Mouse (Mus musculus) regulatory T cell (primary cell): Measurements from ENCODE around the gene Atad5.
"Not testable (repeated sequence)": the region's sequence is repeated elsewhere in the genome, so short reads cannot be mapped to it uniquely, and the experiment has no call there.

Source experiments
- in situ Hi-C: fragments of 300-600 bp; cut with MboI, MseI; formaldehyde crosslinking; loops from one replicate; pipeline ENCODE4 v1.15.1; 2025; ENCODE audit warnings: high pct_unique_total_duplicates

The Atad5 gene

DNA sequence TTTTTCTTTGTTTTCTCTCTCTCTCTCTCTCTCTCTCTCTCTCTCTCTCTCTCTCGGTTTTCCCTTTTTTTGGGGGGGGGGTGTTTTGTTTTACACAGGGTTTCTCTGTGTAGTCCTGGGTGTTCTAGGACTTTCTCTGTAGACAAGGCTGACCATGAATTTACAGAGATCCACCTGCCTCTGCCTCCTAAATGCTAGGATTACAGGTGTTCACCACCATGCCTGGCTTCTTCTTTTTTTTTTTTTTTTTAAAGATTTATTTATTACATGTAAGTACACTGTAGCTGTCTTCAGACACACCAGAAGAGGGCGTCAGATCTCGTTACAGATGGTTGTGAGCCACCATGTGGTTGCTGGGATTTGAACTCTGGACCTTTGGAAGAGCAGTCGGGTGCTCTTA is 59.8 kb downstream of the Atad5 start:
- in situ Hi-C loops = not testable (repeated sequence)

DNA sequence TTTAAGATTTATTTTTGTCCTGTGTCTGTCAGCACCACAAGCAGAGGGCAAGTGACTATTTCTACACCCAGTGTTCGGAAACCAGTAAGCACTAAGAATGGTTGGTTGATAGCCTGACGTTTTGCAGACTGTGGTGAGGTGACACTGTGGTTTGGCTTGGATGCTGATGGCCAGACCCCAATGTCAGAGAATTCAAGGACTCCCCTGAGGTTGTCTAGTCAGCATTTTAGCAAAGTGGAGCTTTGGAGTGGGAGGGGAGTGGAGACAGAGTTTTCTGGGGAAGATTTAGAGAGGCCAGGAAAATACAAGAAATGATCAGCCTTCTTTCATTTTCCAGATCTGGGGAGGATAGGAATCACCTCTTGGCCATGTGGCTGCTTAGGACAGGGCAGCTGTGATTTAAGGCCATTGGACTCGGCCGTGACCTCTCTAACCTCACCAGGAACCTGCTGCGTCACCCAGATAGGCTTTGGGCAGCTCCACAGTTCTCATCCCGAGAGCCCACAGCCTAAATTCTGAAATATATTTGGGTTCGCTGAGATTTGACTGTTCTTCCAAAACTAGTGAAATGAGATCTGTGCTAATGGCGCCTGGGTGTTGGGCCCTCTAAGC is 60.3 kb downstream of the Atad5 start:
- in situ Hi-C loops = no loop called here

DNA sequence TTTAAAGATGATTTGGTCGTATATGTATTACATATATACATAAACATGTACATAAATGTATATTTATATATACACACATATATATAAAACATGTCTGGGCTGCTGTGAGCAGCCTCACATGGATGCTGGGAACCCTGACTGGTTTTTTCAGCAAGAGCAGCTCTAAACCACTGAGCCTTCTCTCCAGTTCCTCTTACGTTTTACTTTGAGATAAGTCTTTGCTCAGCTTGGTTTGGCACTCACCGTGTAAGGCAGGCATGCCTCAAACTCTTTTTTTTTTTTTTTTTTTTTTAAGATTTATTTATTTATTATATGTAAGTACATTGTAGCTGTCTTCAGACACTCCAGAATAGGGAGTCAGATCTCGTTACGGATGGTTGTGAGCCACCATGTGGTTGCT is 61.4 kb downstream of the Atad5 start:
- in situ Hi-C loops = no loop called here

DNA sequence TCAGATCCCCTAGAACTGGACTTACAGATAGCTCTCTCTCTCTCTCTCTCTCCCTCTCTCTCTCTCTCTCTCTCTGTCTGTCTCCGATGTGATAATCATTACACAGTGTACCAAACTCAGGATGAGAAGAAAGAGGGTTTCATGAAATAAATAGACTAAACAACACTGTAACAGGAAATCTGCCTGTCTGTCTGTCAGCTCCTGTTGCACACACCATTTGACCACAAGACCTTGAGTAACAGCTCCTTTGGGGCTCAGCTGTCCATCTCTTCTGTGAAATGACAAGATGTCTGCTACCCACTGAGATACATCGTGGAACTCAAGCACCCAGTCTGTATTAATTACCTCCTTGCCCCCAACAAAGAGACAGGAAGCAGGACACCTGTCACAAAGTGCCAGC is 62.3 kb downstream of the Atad5 start:
- in situ Hi-C loops = no loop called here

DNA sequence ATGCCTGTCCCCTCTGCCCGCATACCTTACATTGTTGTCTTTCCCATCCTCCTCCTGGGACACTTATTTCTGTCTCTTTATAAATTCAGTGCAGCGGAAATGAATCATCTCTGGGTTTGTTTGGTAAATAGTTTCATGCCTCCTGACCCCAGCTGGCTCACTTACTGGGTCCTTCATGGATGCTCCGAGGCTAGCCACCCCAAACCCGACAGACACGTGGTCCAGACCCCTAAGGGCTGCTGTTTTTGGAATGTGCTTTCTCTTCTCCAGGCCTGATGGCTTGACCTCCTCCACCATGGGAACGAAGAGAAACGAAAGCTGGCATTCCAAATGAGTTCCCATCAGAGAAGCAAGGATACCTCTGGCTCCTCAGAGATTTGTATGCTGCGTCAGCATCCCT is 63.2 kb downstream of the Atad5 start:
- in situ Hi-C loops = no loop called here

DNA sequence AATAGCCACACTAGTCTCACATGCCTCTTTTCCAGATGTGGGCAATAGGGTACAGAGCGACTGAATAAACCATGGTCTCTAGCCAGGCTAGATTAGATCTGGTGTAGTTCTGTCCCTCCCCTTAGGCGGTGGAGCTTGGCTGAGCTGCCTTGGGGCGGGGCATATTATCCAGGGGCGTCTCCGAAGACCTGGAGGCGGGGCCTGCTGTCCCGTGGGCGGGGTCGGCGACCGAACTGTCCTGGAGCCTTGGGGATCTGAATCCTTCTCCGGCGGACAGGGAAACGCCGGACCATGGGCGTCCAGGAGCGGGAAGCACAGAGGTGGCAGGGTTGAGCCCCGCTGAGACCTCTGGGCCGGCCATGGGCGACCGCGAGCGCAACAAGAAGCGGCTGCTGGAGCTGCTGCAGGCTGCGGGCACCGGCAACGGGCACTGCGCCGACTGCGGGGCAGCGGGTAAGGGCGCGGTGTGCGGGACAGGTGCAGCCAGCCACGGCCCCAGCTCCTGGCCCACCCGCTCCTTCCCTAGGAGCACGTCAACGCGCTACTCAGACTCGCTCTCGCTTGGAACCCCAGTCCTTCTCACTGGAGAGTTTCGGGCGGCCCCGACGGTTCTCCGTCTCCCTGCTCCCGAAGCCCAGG is 64.8 kb downstream of the Atad5 start, which contains the start of gene Adap2:
Adap2 (plus strand) TSS at position 249 of the 639 bp plus-strand sequence.
- in situ Hi-C loops = no loop called here

DNA sequence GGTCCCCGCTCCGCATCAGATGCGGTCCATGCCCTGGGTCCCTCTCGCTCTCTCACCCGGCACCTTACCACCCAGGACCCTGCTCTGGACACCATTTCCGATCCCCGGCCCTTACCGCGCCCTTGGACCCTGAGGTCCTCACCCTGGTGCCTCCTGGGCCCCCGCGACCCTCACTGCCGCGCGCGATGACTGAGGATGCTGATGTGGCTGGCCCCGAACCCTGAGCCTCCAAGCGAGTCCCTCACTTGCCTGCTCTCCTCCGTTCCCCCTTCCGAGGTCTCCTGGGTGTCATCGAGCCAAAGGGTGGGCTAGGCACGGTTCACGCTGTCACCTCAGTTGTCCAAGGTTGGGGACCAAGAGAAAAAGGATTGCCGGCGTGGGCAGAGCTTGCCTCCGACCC is 65.3 kb downstream of the Atad5 start:
- in situ Hi-C loops = no loop called here

DNA sequence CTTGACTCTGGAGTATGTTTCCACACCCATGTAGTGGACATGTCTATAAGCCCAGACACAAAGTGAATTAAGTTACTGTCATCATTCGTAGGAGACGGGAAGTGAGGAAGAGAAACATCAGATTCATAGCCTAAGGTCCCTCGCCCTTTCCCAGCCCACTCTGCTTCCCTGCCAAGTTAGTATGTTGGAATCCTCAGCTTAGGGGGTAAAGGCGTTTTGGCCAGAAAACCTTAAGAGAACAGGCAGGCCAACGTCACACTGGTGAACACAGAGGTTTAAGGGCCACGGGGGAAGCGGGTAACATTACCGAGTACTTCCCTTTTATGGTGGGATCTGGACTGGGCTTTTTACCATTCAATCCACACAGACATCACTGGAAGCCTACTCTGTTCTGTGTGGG is 66.3 kb downstream of the Atad5 start:
- in situ Hi-C loops = no loop called here

DNA sequence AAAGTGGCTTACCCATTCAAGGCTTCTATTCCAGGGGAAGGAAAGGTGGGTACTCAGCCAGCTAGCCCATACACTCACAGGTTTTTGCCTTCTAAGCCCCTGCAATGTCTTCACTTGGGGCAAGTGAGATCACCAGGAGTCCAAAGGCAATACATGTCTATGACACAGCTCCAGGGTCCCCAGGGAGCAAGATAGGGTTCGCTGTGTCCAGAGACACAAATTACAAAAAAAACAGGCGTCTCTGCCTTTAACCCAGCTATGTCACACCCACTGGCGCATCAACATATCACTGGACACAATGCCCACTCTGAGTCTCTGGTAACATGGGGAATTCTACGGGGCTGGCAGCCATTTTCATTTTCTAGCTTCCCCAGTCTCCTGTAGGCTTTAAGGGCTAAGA is 66.8 kb downstream of the Atad5 start:
- in situ Hi-C loops = no loop called here

DNA sequence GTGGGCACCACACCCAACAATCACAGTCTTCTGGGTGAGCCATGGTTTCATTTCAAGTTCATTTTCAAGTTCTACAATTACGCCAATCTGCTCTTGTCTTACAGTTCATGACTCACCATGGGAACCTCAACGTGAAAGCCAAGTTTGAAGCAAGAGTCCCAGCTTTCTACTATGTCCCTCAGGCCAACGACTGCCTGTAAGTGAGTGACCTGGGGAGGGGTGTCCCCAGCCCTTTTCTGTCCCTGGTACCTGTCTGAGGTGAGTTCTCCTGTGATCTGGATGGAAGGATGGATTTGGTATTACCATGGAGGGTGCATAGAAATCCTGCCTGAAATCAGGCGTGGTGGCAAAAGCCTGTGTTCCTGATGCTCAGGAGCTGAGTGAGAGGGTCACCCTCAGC is 67.6 kb downstream of the Atad5 start:
- in situ Hi-C loops = no loop called here

DNA sequence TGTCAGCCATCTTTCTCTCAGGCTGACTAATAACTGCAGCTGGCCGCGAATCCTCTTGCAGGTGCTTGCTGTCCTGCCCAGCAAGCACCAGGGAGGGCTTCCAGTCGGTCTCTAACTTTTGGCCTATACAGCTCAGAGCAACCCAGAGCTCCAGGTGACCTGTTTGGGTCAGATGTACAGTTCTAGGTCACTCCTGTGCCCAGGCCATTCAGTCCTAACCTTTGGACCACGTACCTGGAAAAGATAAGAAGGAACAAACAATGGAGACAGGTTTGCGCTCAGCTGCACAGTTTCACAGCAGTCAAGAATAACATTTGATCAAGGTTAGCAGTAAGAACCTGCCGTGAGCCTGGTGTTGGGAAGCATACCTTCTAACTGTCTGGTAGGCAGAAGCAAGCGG is 69.8 kb downstream of the Atad5 start:
- in situ Hi-C loops = no loop called here

DNA sequence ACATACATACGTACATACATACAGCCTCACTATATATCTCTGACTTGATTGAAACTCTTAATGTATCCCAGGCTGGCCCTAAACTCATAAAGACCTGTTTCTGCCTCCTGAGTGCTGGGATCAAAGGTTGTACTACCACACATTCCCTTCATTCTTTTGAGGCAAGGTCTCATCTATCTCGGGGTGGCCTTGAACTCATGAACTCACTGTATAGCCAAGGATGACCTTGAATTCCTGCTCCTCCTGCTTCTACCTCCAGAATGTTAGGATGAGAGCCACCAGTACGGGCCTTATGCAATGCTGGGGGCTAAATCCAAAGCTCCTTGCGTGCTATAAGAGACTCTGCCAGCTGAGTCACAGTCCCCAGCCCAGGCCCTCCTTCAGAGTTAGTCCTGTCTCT is 71.8 kb downstream of the Atad5 start:
- in situ Hi-C loops = no loop called here

DNA sequence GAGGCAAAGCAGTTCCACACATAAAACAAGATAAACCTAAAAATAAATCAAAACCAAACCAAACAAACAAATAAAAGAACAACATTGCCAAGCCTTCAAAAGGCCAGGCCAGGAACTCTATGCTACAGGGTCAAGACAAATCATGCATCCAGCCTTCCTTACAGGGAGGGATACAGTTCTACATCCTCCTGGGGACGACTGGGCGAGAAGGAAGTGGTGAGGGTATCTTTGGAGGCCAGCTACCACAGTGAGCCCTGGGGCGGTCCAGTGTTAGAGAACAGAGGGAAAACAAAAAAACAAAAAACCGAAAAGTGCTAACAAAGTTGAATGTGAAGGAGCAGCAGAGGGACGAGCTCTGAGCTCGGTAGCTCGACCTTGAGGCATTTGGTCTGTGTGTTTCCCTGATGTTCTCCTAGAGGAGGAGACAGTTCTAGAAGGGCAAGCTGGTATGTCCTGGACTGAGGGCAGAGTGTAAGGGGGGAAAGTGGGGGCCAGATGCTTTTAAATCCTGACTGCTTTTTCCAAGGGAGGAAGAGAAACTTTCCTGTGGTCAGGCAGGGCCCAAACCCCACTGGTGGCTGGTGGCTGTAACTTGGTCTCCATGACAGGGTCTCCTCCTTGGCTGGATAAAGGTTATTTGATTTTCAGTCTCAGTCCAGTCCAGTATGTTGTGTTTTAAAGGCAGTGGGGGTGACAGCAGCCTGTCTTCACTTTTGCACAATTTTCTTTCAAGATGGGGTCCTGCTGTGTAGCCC is 74.3 kb downstream of the Atad5 start:
- in situ Hi-C loops = no loop called here

DNA sequence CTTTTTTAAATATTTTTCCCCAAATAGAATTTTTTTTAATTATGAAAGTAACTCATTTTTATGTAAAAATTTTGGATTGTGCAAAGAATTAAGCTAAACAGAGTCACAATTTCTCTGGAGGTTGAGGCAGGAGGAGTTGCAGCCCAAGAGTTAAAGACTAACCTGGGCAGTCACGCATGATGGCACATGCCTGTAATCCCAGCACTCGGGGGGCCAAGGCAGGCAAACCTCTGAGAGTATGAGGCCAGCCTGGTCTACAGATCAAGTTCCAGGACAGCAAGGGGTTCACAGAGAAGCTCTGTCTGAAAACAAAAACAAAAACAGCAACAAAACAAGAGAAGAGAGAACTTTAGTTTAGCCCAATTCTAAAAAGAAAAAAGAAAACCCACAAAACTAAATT is 75.0 kb downstream of the Atad5 start:
- in situ Hi-C loops = no loop called here

DNA sequence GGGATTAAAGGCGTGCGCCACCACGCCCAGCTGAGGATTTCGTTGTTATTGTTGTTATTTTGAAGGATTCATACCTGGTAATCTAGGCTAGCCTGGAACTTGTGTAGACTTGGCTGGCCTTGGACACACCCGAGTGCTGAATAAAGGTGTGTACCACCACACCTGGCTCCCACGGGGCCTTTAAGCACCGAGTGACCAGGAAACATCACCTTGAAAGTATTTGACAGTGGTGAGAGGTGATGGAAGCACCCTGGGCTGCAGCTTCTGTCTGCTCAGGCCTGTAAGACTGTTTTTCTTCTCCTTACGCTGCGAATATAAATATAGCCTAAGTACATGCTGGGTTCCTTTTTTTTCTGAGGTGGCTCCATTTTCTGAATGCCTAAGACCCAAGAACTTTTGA is 78.9 kb downstream of the Atad5 start:
- in situ Hi-C loops = no loop called here

DNA sequence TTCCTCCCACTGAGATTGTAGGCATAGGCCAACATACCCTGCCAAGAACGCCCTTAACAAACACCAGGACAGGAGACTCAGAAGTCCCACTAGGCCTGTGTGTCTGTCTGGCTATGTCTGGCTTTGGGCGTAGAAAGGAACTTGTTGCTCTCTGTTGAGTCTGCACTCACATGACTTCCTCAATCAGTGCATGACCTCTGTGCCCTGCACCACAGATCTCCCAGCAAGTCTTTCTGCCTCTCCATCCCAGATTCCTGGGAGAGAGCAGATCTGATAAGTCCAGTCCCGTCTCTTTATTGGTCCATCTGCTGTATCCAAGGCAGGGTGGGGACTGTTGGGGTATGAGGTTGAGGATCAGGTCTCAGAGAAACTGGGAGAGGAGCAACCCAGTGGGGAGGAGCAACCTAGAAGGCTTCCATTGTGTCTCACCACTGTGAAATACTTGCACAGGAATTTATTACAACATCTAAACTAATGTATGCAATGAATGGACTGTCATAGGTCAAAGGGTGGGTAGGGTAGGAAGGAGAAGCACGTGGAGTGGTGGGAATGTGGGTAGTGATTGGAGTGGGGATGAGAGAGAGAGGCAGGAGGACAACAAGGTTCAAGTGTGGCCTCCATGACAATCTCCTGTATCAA is 79.5 kb downstream of the Atad5 start:
- in situ Hi-C loops = no loop called here

DNA sequence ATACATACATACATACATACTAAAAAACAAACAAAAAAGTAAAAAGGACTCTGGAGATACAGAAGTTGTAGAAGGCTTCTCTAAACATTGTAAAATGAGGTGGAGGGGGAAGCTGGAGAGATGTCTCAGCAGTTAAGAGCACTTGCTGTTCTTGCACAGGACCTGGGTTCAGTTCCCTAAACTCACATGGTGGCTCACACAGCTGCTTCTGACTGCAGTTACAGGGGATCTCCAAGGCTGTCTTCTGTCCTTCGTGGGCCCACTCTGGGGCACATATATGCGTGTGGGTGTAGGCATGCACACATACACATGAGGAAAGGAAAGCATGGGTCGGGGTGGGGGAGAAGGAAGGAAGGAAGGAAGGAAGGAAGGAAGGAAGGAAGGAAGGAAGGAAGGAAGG is 80.4 kb downstream of the Atad5 start:
- in situ Hi-C loops = no loop called here

DNA sequence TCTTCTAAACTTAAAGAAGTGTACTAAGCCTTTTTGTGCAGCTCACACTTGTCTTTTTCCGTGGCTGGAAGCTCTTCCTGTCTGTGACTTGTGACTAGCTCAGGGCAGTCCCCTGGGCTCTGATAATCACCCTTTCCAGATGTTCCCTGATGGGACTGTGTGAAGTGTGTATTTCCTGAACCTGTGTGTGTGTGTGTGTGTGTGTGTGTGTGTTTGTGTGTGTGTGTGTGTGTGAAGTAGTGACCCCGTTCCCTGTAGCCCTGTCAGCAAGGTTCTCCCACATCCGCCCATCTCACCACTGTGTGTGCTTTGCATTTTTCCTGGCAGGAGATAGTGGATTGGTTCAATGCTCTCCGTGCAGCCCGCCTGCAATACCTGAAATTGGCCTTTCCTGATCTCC is 81.2 kb downstream of the Atad5 start:
- in situ Hi-C loops = no loop called here

DNA sequence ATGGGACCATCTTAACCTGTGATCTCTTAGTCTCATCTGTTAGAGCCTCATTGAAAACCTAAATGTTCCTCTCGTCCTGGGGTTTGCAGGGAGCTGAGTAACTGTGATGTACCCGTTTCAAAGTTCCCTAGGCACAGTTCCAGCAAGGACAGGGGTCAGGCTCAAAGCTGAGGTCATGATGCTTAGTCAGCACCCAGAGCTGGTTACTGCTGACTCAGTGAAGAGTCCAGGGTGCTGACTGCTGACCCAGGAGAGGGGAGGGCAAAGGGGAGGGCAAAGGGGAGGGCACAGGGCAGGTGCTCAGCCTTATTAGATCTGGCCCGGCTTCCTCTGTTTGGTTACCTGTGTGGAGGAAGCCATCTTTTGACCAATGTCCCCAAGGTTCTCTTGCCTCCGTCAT is 82.7 kb downstream of the Atad5 start:
- in situ Hi-C loops = no loop called here

DNA sequence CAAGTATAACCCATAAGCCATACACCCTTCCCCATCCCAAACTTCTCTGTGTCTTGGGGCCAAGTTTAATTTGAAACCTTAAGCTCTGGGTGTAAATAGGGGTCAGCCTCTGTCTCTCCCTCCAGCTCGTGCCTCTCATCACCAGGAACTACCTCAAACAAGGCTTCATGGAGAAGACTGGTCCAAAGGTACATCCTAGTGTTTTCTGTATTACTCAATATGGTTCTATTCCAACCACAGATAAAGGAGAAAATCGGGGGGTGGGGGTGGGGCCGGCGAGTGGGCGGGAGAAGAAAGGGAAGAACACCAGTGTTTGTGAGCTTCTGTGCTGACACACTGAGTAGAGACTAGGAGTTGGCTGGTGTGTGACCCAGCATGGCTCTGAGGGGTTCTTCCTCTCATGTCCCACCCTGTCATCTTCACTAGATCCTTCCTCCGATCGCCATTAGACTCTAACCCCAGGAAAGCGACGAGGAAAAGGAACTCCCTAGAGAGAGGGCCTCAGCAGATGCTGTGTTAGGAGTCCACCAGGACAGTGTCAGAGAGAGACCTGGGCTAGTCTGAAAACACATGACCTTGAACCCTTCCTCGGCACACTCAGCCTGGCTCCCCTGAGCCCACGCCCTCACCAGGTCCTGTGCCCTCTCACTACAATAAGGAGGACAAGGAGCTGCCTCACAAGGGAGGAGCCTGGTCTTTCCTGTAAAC is 84.9 kb downstream of the Atad5 start:
- in situ Hi-C loops = no loop called here

DNA sequence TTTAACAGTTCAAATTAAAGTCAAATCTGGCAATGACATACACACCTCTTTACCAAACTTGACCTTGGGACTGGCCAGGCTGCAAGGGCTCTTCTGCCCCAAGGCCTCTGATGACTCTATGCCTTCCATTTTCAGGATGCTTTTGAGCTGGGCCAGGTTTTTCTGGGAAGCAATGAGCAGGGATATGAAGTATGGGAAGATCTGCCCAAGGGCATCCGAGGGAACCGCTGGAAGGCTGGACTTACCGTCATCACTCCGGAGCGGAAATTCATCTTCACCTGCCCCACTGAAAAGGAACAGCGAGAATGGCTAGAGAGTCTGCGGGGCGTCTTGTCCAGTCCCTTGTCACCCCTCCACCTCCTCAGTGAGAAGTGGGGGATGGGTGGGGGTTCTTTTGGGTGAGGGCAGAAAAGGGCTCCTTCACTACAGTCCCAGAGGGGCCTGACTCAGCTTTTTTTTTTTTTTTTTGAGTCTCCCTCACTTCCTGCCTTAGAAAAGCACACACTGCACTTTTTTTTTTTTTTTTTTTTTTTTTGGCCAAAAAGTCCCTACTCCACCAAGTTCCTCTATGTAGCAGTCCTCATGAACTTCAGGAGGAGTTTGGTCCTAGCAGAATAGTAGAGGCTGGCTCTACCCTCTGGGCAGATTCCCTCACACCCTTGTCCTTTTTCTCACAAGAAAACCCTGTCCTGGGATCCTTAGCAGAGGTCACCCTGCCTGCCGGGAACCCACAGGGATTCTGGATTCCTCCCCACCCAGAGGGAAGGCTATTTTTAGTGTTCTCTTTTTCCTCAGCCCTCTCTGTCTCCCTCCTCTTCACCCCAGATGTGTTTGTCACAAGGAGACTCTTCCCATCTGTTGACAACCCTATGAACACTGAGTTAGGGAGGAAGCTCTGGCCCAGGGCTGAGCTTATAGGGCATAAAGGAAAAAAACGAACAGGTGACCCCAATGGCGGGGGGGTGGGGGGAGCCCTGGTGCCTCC is 88.0 kb downstream of the Atad5 start:
- in situ Hi-C loops = no loop called here
